Mouse (Mus musculus) ES-E14 (cell line): Measurements from ENCODE around the gene Cenpf. TPM values are rescaled to one million over a fixed set of nuclear protein-coding genes. Genes with fewer than 3 reads are reported as not detected.

Source experiments
- DNase-seq: peaks from one replicate; pipeline ENCODE4 v3.0.0-alpha.2; 2013; ENCODE audit warnings: low read depth, low spot score
- H3K27ac ChIP-seq: 2 replicates; pipeline ENCODE4 v1.5.1; 2012; ENCODE audit warnings: low read depth, mild to moderate bottlenecking, low read length, moderate library complexity, mixed read lengths; ENCODE audit not compliant: poor library complexity, insufficient read depth, severe bottlenecking
- H3K36me3 ChIP-seq: 2 replicates; pipeline ENCODE4 v1.6.1; 2012; ENCODE audit warnings: mild to moderate bottlenecking, low read length, moderate library complexity, mixed read lengths; ENCODE audit not compliant: control insufficient read depth, poor library complexity, insufficient read depth, severe bottlenecking
- H3K4me1 ChIP-seq, 2 experiments: fragments of 150-350 bp in 1 of 2; sonication (generic) in 1 of 2; 2 replicates each; pipeline ENCODE4 v1.6.1; 2012; ENCODE audit warnings: low read length in 2 of 2, mild to moderate bottlenecking in 1 of 2, mixed read lengths in 1 of 2; ENCODE audit not compliant: control insufficient read depth in 2 of 2, insufficient read depth in 2 of 2, poor library complexity in 1 of 2
- H3K4me3 ChIP-seq, 2 experiments: fragments of 150-350 bp in 1 of 2; sonication (generic) in 1 of 2; 2 replicates each; pipeline ENCODE4 v1.5.1; 2012; ENCODE audit warnings: low read length in 2 of 2, low read depth in 1 of 2, mild to moderate bottlenecking in 1 of 2, mixed read lengths in 1 of 2; ENCODE audit not compliant: insufficient read depth in 1 of 2, poor library complexity in 1 of 2, severe bottlenecking in 1 of 2
- H3K9ac ChIP-seq: 2 replicates; pipeline ENCODE4 v1.6.1; 2012; ENCODE audit warnings: low read depth, mild to moderate bottlenecking, low read length, mixed read lengths; ENCODE audit not compliant: poor library complexity, insufficient read depth, severe bottlenecking
- H3K9me3 ChIP-seq: fragments of 150-350 bp; sonication (generic); 2 replicates; pipeline ENCODE4 v1.6.1; 2012; ENCODE audit warnings: low read depth, mild to moderate bottlenecking, low read length; ENCODE audit not compliant: control insufficient read depth, insufficient read depth
- CHD2 ChIP-seq: IDR thresholded peaks from 2 replicates; pipeline ENCODE4 v1.6.1; 2014; ENCODE audit warnings: mild to moderate bottlenecking, low read depth, low read length, inconsistent platforms
- HCFC1 ChIP-seq: IDR thresholded peaks from 2 replicates; pipeline ENCODE4 v1.6.1; 2012; ENCODE audit warnings: low read length, inconsistent platforms, borderline replicate concordance; ENCODE audit not compliant: insufficient read depth
- MAFK ChIP-seq: IDR thresholded peaks from 2 replicates; pipeline ENCODE4 v1.6.1; 2014; ENCODE audit warnings: mild to moderate bottlenecking, low read depth, low read length, inconsistent platforms; ENCODE audit not compliant: insufficient read depth
- ZC3H11A ChIP-seq: IDR thresholded peaks from 2 replicates; pipeline ENCODE4 v1.6.1; 2012; ENCODE audit warnings: low read depth, mild to moderate bottlenecking, inconsistent platforms, low read length, borderline replicate concordance
- ZNF384 ChIP-seq: IDR thresholded peaks from 2 replicates; pipeline ENCODE4 v1.6.1; 2012; ENCODE audit warnings: low read depth, low read length, inconsistent platforms
- in situ Hi-C, 2 experiments: fragments of 600-800 bp; cut with MboI; formaldehyde crosslinking; loops; one replicate each; pipeline ENCODE4 v1.15.1; 2025; ENCODE audit warnings: low sequenced_read_pairs in 2 of 2, inconsistent platforms in 1 of 2; ENCODE audit not compliant: unreplicated experiment in 2 of 2
- total RNA-seq: library from RNA; depleted of rRNA; stranded (reverse); fragments of 300-350 nt; gene quantifications from 2 replicates; pipeline ENCODE4 v1.2.3, GENCODE M21; 2012

Gene Cenpf
- total RNA-seq, 1 experiment, result 46.5 TPM

DNA sequence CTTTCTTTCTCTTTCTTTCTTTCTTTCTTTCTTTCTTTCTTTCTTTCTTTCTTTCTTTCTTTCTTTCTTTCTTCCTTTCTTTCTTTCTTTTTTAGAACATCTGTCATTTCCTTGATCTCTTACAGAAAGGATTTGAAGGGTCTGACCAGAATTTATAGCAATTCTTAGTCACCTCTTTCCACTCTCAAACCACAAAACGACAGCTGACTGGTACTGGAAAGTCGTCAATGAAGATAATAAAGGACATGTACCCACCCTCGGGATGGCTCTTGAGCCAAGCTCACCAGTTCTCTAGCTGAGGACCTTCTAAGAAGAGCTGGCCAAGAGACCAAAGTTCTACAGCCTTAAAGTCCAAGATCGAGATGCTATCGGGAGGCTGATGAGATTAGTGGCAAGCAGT lies 30.7 kb upstream of the Cenpf start:
- no peak for DNase-seq
- TF ChIP-seq MAFK, result no peak
- no peak for TF ChIP-seq ZC3H11A
- no peak for TF ChIP-seq ZNF384
- no peak for TF ChIP-seq HCFC1
- TF ChIP-seq CHD2, result no peak
- Histone ChIP-seq H3K4me3 (no peak overlapping the region), H3K36me3 (no peaks in the 10 kb centered on the region), H3K9me3 (no peaks in the 10 kb centered on the region), H3K4me1 (no peaks in the 10 kb centered on the region; a peak in 1 of 4 replicates), H3K9ac (no peak overlapping the region), H3K27ac (no peak overlapping the region)
- in situ Hi-C loops, result no loop called here

DNA sequence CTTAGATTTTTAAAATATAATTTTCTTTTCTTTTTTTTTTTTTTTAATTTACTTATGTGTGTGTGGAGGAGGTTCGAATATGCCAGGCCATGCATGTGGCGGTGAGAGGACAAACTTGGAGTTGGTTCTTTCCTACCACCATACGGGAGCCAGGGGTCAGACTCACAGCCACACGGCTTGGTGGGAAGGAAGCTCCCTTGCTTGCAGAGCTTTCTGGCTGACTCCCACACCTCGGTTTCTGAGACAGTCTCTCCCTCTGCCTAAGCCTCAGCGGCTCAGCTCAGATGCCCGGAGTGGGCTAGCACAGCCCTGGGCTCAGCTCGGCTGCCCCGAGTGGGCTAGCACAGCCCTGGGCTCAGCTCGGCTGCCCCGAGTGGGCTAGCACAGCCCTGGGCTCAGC lies 29.7 kb upstream of the Cenpf start:
- TF ChIP-seq ZNF384, result no peak
- TF ChIP-seq MAFK, result no peak
- TF ChIP-seq CHD2, result no peak
- no peak for TF ChIP-seq ZC3H11A
- TF ChIP-seq HCFC1, result no peak
- DNase-seq, result no peak
- H3K36me3 ChIP-seq, result no peaks in the 10 kb centered on the region
- H3K9ac ChIP-seq, result no peak overlapping the region
- H3K4me1 ChIP-seq, result no peaks in the 10 kb centered on the region; a peak in 1 of 4 replicates
- H3K9me3 ChIP-seq, result no peaks in the 10 kb centered on the region
- in situ Hi-C loops, result no loop called here
- no peak overlapping the region for H3K27ac ChIP-seq
- 0 out of 4 replicates have a peak overlapping the region, but pooled peaks of 1 of the 2 experiments have one; percentile 20 for H3K4me3 ChIP-seq

DNA sequence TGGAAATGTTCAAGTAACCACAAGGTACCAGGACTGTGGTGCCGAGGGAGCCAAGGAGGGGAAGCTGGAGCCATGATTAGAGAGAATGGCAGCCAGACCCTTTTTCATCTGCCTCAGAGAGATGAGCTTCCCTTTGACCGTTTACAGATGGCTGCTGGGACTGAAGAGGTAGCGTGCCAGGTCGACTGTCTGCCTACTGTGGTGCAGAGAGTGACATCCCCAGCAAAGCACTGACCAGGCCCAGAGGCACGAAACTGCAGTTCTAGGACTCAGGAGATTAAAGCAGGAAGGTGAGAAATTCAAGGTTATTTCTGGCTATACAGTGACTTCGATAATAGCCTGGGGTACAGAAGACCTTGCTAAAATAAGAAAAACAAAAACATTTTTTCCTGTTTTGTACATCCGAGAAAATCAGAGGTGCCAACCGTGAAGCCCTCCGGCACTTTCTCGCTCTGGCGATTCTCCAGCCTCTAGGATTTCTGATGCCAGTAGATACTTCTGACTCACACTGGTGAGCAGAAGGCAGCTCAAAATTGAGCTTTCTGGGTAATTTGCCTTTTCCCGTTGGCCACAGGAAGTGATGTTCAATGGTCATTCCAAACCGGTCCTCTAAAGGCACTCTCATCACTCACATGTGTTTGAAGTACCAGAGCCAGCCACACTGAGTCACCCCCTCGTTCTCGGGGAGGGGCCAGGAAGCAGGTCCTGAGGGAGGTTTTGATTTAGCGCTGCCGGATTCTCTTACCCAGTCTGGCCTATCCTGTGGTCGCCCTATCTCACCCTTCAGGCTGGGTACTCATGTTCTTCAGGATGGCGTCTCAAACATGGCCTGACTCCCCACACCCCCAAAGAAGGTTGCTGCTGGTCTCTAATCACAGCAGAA lies 28.3 kb upstream of the Cenpf start:
- no peak overlapping the region for H3K27ac ChIP-seq
- no peak for DNase-seq
- in situ Hi-C loops, result no loop called here

DNA sequence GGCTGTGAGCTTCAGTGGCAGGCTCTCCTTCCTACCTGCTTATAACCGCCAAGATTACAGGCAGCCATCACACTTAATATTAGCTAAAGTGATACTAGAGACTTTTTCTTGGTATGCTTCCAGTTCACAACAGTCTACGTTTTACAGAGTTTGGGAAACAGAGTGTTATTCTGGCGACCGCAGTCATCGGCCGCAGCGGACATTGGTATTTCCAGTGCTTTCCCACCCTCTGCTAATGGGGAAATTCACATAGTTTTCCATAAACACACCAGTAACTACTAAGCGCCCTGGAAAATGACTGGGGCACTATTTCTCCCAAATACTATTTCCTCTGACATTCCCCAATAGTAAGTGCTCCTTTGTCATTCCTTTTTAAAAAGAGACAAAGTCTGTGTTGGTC lies 21.1 kb upstream of the Cenpf start:
- Histone ChIP-seq H3K4me3 (no peak overlapping the region), H3K9me3 (no peaks in the 10 kb centered on the region), H3K27ac (no peak overlapping the region), H3K9ac (no peak overlapping the region), H3K36me3 (no peaks in the 10 kb centered on the region), H3K4me1 (no peaks in the 10 kb centered on the region)
- no peak for DNase-seq
- TF ChIP-seq HCFC1 (no peak), ZC3H11A (no peak), MAFK (no peak), CHD2 (no peak), ZNF384 (no peak)
- in situ Hi-C loops, result no loop called here

More for the DNA sequence above, 28.3 kb upstream of the Cenpf start:
- H3K4me1 ChIP-seq, result no peaks in the 10 kb centered on the region; a peak in 1 of 4 replicates
- no peak overlapping the region for H3K4me3 ChIP-seq
- no peak overlapping the region for H3K9ac ChIP-seq
- TF ChIP-seq MAFK, result no peak
- TF ChIP-seq ZC3H11A, result no peak
- no peak for TF ChIP-seq ZNF384
- TF ChIP-seq CHD2, result no peak
- TF ChIP-seq HCFC1, result no peak
- H3K36me3 ChIP-seq, result no peaks in the 10 kb centered on the region
- H3K9me3 ChIP-seq, result no peaks in the 10 kb centered on the region
